Mouse (Mus musculus): ENCODE results near the gene Hist1h4i. TPM values are rescaled to one million over a fixed set of nuclear protein-coding genes. Genes with fewer than 3 reads are reported as not detected.
"Not testable (repeated sequence)": the region's sequence is repeated elsewhere in the genome, so short reads cannot be mapped to it uniquely, and the experiment has no call there.

Hist1h4i gene
- total and polyA plus RNA-seq, 3 experiments, result 10.4 to 1,065 TPM; not detected in 1

- 0 out of 2 replicates have a peak, but pooled peaks have one; percentile 46 for TF ChIP-seq UBTF (IDR thresholded peaks at IDR 0.05; ENCODE audit: borderline replicate concordance, insufficient read depth, low read depth, low read length)
- TF ChIP-seq POLR2A (IDR thresholded peaks at IDR 0.05; ENCODE audit: control insufficient read depth in 1 of 2, insufficient read depth in 1 of 2, low read depth in 1 of 2, low read length in 2 of 2, poor library complexity in 1 of 2), result peak; percentile 12 to 72
- peak; percentile 94; the same call in 1 of the 2 replicates for TF ChIP-seq POLR2AphosphoS5 (IDR thresholded peaks at IDR 0.05; ENCODE audit: borderline replicate concordance, low read depth, low read length)
- peak; percentile 98 for TF ChIP-seq TBP (IDR thresholded peaks at IDR 0.05; ENCODE audit: low read depth, low read length)
These were observed 5.7 kb downstream of the Hist1h4i start, which contains the start of the genes Hist1h2ah and Hist1h2bk for GRCm38 (mm10) chr13:22035267-22036148. TSS of gene Hist1h2ah (minus strand) at chr13:22035568. TSS of gene Hist1h2bk (plus strand) at chr13:22035870.

DNA sequence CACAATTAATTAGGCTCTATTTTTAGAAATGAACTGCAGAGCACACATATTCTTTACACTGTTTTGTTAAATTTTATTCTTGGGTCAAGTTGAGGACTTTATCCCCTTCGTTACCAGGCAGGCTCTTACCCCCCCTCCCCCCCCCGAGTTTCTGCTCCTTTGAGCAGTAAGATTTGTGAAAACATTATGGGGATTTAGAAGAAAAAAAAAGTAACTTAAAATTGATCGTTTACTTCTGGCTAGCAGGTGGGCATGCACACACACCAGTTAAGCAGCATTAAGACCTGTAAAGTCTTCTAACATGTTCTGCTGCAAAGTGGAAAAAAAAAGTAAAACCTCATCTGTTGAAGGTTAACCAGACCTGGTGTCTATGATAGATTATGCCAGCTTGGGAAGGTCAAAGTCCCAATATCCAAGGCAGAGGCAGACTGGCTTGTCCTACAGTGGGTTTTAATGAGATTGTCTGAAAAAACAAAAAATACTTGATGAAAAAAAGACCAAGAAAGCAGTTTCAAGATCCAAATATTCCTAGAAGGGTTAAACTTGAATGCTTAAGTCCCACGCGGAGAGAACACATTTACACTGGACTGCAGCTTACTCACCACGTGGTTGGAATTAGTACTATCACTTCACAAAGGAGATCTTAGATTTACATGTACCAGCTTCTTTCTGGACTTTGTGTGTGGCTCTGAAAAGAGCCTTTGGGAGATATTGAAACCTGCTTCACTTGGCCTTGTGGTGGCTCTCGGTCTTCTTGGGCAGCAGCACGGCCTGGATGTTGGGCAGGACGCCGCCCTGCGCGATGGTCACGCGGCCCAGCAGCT, 6.5 kb downstream of the Hist1h4i start:
- H3K79me2 ChIP-seq (ENCODE audit: control insufficient read depth, insufficient read depth, low read length, poor library complexity), result no peaks in the 10 kb centered on the region; the same call in 1 of the 2 replicates
- H3K27me3 ChIP-seq (ENCODE audit: control insufficient read depth in 1 of 2, insufficient read depth in 2 of 2, low read length in 2 of 2), result no peaks in the 10 kb centered on the region
- peak overlapping the region; percentile 82 for H3K27ac ChIP-seq (ENCODE audit: control insufficient read depth, low read depth, low read length)
- peak overlapping the region; percentile 17 to 43 for H3K4me3 ChIP-seq (ENCODE audit: control insufficient read depth in 1 of 2, insufficient read depth in 1 of 2, low read depth in 2 of 2, low read length in 2 of 2)
- TF ChIP-seq POLR2AphosphoS5 (IDR thresholded peaks at IDR 0.05; ENCODE audit: borderline replicate concordance, low read depth, low read length) (peak; percentile 89; the same call in 1 of the 2 replicates), GATA1 (IDR thresholded peaks at IDR 0.05; ENCODE audit: low read depth, low read length) (no peak), TBP (IDR thresholded peaks at IDR 0.05; ENCODE audit: low read depth, low read length) (peak; percentile 21; the same call in 1 of the 2 replicates), MAFK (IDR thresholded peaks at IDR 0.05; ENCODE audit: borderline replicate concordance, low read depth, low read length) (no peak), TAL1 (IDR thresholded peaks at IDR 0.05; ENCODE audit: low read length) (0 out of 2 replicates have a peak, but pooled peaks have one; percentile 4), CHD2 (IDR thresholded peaks at IDR 0.05; ENCODE audit: low read length) (no peak), POLR2A (IDR thresholded peaks at IDR 0.05; ENCODE audit: control insufficient read depth in 1 of 2, insufficient read depth in 1 of 2, low read depth in 1 of 2, low read length in 2 of 2, poor library complexity in 1 of 2) (peak; percentile 76 to 93; a peak in 2 of 4 replicates)
- peak; percentile 81 for DNase-seq (ENCODE audit: low read depth, low spot score)
- no peaks in the 10 kb centered on the region for H3K9me3 ChIP-seq (replicated peaks; ENCODE audit: insufficient read depth, low read length)
- peaks cover 0 to 4% of the 10 kb centered on the region in 2 experiments; a peak in 2 of 4 replicates for H3K4me1 ChIP-seq (ENCODE audit: control insufficient read depth in 1 of 2, insufficient read depth in 2 of 2, low read length in 2 of 2)
- peak overlapping the region; percentile 68 for H3K9ac ChIP-seq (ENCODE audit: control insufficient read depth, low read depth, low read length, poor library complexity, severe bottlenecking)
- peaks cover 0 to 22% of the 10 kb centered on the region in 2 experiments; a peak in 2 of 4 replicates for H3K36me3 ChIP-seq (ENCODE audit: control insufficient read depth in 1 of 2, insufficient read depth in 2 of 2, low read length in 2 of 2)

More at GRCm38 (mm10) chr13:22035267-22036148, 5.7 kb downstream of the Hist1h4i start, which contains the start of the genes Hist1h2ah and Hist1h2bk:
- H3K79me2 ChIP-seq (ENCODE audit: control insufficient read depth, insufficient read depth, low read length, poor library complexity); H3K9me3 ChIP-seq (replicated peaks; ENCODE audit: insufficient read depth, low read length); H3K27me3 ChIP-seq (ENCODE audit: control insufficient read depth in 1 of 2, insufficient read depth in 2 of 2, low read length in 2 of 2); H3K4me1 ChIP-seq (ENCODE audit: control insufficient read depth in 1 of 2, insufficient read depth in 2 of 2, low read length in 2 of 2): not testable (repeated sequence)
- Histone ChIP-seq H3K27ac (ENCODE audit: control insufficient read depth, low read depth, low read length) (peak within 1 kb of the TSS; percentile 88), H3K36me3 (ENCODE audit: control insufficient read depth in 1 of 2, insufficient read depth in 2 of 2, low read length in 2 of 2) (peaks cover 0 to 22% of the 10 kb centered on the region in 2 experiments; a peak in 2 of 4 replicates), H3K4me3 (ENCODE audit: control insufficient read depth in 1 of 2, insufficient read depth in 1 of 2, low read depth in 2 of 2, low read length in 2 of 2) (peak within 1 kb of the TSS; percentile 17 to 43), H3K9ac (ENCODE audit: control insufficient read depth, low read depth, low read length, poor library complexity, severe bottlenecking) (peak within 1 kb of the TSS; percentile 68)
- peak; percentile 98 for DNase-seq (ENCODE audit: low read depth, low spot score)

Data from MEL (cell line).